Mouse (Mus musculus): ENCODE measurements around the gene Wdr46. TPM values are rescaled to one million over a fixed set of nuclear protein-coding genes. Genes with fewer than 3 reads are reported as not detected.
A peak's percentile ranks its signal among the peaks of the same experiment; 100 is the strongest.
"Not testable (repeated sequence)": the region's sequence is repeated elsewhere in the genome, so short reads cannot be mapped to it uniquely, and the experiment has no call there.

Gene Wdr46
- polyA plus RNA-seq, 1 experiment, result 20.5 TPM

DNA sequence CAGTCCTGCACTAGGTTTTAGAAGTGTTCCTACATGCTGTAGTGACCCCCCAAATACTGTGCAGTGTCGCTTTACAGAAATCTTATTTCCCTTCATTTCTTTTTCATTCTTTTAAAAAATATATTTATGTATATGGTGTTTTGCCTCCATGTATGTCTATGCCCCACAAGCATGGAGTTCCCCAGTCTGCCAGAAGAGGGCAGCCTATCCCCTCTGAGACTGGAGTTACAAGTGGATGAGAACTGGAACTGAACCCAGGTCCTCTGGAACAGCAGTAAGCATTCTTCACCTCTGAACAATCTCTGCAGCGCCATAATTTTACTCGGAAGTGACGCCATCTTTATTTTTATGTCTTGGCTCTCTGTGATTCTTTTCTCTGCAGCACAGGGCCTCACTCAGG, 28.9 kb downstream of the Wdr46 start:
- Histone ChIP-seq H3K4me1 (ENCODE audit: control insufficient read depth, insufficient read depth, low read length) (no peaks in the 10 kb centered on the region), H3K4me3 (ENCODE audit: insufficient read depth, low read length) (no peak overlapping the region), H3K27ac (ENCODE audit: insufficient read depth, low read length) (no peak overlapping the region)
- TF ChIP-seq POLR2A (IDR thresholded peaks at IDR 0.05; ENCODE audit: low read depth, low read length), result no peak
- TF ChIP-seq CTCF (IDR thresholded peaks at IDR 0.05; ENCODE audit: borderline replicate concordance, insufficient read depth, low read length), result no peak

DNA sequence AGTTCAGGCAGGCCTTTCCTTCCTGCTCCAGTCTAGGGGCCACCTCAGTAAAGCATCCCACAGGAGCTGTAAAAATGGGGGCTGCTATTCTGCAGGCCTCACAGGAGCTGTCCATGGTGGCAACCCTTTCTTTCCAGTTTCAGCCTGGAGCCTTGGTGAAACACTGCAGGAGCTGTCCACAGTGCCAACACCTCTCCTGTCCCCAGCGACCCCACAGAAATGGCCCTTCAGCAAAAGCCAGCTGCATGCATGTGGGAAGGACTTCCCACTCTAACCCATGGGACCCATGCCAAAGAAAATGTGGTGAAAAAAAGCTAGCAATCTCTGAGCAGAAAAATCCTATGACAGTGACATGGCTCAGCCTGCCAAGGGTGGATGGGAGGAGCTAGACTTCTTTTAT, 32.2 kb downstream of the Wdr46 start:
- Histone ChIP-seq H3K4me1 (ENCODE audit: control insufficient read depth, insufficient read depth, low read length) (no peaks in the 10 kb centered on the region), H3K4me3 (ENCODE audit: insufficient read depth, low read length) (no peak overlapping the region), H3K27ac (ENCODE audit: insufficient read depth, low read length) (no peak overlapping the region)
- TF ChIP-seq CTCF (IDR thresholded peaks at IDR 0.05; ENCODE audit: borderline replicate concordance, insufficient read depth, low read length) (no peak), POLR2A (IDR thresholded peaks at IDR 0.05; ENCODE audit: low read depth, low read length) (no peak)

GRCm38 (mm10) chr17:33973572-33973971, 33.1 kb downstream of the Wdr46 start:
- Histone ChIP-seq H3K4me3 (ENCODE audit: insufficient read depth, low read length) (no peak overlapping the region), H3K4me1 (ENCODE audit: control insufficient read depth, insufficient read depth, low read length) (no peaks in the 10 kb centered on the region)

DNA sequence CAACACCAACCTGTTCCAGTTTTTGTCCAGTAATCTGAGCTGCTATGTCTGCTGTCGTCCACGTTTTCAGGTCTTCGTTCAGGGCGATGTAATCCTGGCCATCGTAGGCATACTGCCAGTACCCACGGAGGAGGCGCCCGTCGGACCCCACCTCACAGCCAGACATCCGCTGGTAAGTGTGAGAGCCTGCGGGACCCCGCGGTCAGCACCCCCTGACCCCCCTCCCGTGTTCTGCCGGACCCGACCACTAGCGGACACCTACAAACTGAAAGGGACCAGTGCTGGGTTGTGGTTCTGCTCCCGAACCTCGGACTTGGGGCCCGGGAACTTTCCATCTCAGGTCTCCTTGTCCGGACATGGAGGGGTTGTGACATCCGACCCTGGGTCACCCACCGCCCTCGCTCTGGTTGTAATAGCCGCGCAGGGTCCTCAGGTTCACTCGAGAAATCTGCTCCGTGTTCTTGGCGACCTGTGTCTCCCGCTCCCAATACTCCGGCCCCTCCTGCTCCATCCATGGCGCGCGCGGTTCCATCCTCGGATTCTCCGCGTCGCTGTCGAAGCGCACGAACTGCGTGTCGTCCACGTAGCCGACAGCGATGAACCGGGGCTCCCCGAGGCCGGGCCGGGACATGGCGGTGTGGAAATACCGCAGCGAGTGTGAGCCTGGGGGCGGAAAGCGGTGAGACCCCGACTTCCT, 37.5 kb downstream of the Wdr46 start:
- H3K4me1 ChIP-seq (ENCODE audit: control insufficient read depth, insufficient read depth, low read length), result peaks cover 2% of the 10 kb centered on the region; the same call in 1 of the 2 replicates
- peak overlapping the region; percentile 16; the same call in 1 of the 2 replicates for H3K4me3 ChIP-seq (ENCODE audit: insufficient read depth, low read length)
- TF ChIP-seq CTCF (IDR thresholded peaks at IDR 0.05; ENCODE audit: borderline replicate concordance, insufficient read depth, low read length) (no peak), POLR2A (IDR thresholded peaks at IDR 0.05; ENCODE audit: low read depth, low read length) (no peak)
- H3K27ac ChIP-seq (ENCODE audit: insufficient read depth, low read length), result no peak overlapping the region

More at GRCm38 (mm10) chr17:33973572-33973971, 33.1 kb downstream of the Wdr46 start:
- TF ChIP-seq CTCF (IDR thresholded peaks at IDR 0.05; ENCODE audit: borderline replicate concordance, insufficient read depth, low read length) (no peak), POLR2A (IDR thresholded peaks at IDR 0.05; ENCODE audit: low read depth, low read length) (no peak)
- H3K27ac ChIP-seq (ENCODE audit: insufficient read depth, low read length), result no peak overlapping the region

GRCm38 (mm10) chr17:33978631-33979031, 38.2 kb downstream of the Wdr46 start:
- peak overlapping the region; percentile 16; the same call in 1 of the 2 replicates for H3K4me3 ChIP-seq (ENCODE audit: insufficient read depth, low read length)
- TF ChIP-seq POLR2A (IDR thresholded peaks at IDR 0.05; ENCODE audit: low read depth, low read length), result no peak
- no peak for TF ChIP-seq CTCF (IDR thresholded peaks at IDR 0.05; ENCODE audit: borderline replicate concordance, insufficient read depth, low read length)
- peaks cover 2% of the 10 kb centered on the region; the same call in 1 of the 2 replicates for H3K4me1 ChIP-seq (ENCODE audit: control insufficient read depth, insufficient read depth, low read length)
- no peak overlapping the region for H3K27ac ChIP-seq (ENCODE audit: insufficient read depth, low read length)

- H3K4me1 ChIP-seq (ENCODE audit: control insufficient read depth, insufficient read depth, low read length), result peaks cover 2% of the 10 kb centered on the region; the same call in 1 of the 2 replicates
- TF ChIP-seq CTCF (IDR thresholded peaks at IDR 0.05; ENCODE audit: borderline replicate concordance, insufficient read depth, low read length) (no peak), POLR2A (IDR thresholded peaks at IDR 0.05; ENCODE audit: low read depth, low read length) (no peak)
Measured at GRCm38 (mm10) chr17:33979512-33980050, 39.1 kb downstream of the Wdr46 start.

GRCm38 (mm10) chr17:33980181-33981035, 39.9 kb downstream of the Wdr46 start:
- no peak for TF ChIP-seq POLR2A (IDR thresholded peaks at IDR 0.05; ENCODE audit: low read depth, low read length)
- TF ChIP-seq CTCF (IDR thresholded peaks at IDR 0.05; ENCODE audit: borderline replicate concordance, insufficient read depth, low read length), result no peak
- Histone ChIP-seq H3K4me3 (ENCODE audit: insufficient read depth, low read length) (no peak overlapping the region), H3K27ac (ENCODE audit: insufficient read depth, low read length) (no peak overlapping the region), H3K4me1 (ENCODE audit: control insufficient read depth, insufficient read depth, low read length) (peaks cover 2% of the 10 kb centered on the region; the same call in 1 of the 2 replicates)

More at GRCm38 (mm10) chr17:33979512-33980050, 39.1 kb downstream of the Wdr46 start:
- Histone ChIP-seq H3K27ac (ENCODE audit: insufficient read depth, low read length) (no peak overlapping the region), H3K4me3 (ENCODE audit: insufficient read depth, low read length) (no peak overlapping the region)

GRCm38 (mm10) chr17:33981192-33981909, 40.9 kb downstream of the Wdr46 start:
- TF ChIP-seq CTCF (IDR thresholded peaks at IDR 0.05; ENCODE audit: borderline replicate concordance, insufficient read depth, low read length) (peak; percentile 55; the same call in 1 of the 2 replicates), POLR2A (IDR thresholded peaks at IDR 0.05; ENCODE audit: low read depth, low read length) (peak; percentile 56)
- Histone ChIP-seq H3K4me3 (ENCODE audit: insufficient read depth, low read length) (peak overlapping the region; percentile 48), H3K27ac (ENCODE audit: insufficient read depth, low read length) (peak overlapping the region; percentile 23)
- not testable (repeated sequence) for H3K4me1 ChIP-seq (ENCODE audit: control insufficient read depth, insufficient read depth, low read length)

- H3K4me3 ChIP-seq (ENCODE audit: insufficient read depth, low read length); H3K4me1 ChIP-seq (ENCODE audit: control insufficient read depth, insufficient read depth, low read length); H3K27ac ChIP-seq (ENCODE audit: insufficient read depth, low read length): not testable (repeated sequence)
- peak; percentile 20; the same call in 1 of the 2 replicates for TF ChIP-seq CTCF (IDR thresholded peaks at IDR 0.05; ENCODE audit: borderline replicate concordance, insufficient read depth, low read length)
Measured at GRCm38 (mm10) chr17:33982136-33982535, 41.7 kb downstream of the Wdr46 start.

Data from embryonic fibroblast, embryonic 13.5 days (primary cell).